Mouse (Mus musculus): Measurements from ENCODE around the gene Lamb2.

GRCm38 (mm10) chr9:108489702-108490558 is 10.4 kb downstream of the Lamb2 start:
- TF ChIP-seq CTCF (IDR thresholded peaks at IDR 0.05; ENCODE audit: borderline replicate concordance, extremely low read depth, insufficient read depth, insufficient read length) = no peak
- TF ChIP-seq POLR2A (IDR thresholded peaks at IDR 0.05; ENCODE audit: borderline replicate concordance, extremely low read depth, insufficient read depth, insufficient read length, poor library complexity, severe bottlenecking) = no peak
